Comparison of ENCODE assay signal across 7 mouse cellular contexts in the genomic region with DNA sequence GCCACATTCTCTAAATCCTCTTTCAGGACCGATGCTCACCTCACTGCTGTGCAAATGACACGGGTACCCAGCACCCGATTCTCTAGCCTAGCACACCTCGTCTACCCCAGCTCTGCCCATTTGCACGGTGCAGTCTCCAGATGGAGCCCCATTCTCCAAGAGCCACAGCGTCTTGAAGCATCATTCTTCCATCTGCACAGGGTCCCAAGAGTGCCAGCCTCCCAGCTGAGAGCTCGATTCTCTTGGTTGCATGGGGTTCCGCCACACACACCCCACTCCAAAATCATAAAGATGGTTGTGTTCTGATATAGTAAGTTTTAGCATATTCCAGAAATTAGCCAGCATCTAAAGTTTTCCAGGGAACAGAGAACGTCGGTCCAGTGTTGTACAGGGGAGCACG. TPM values are rescaled to one million over a fixed set of nuclear protein-coding genes. Genes with fewer than 3 reads are reported as not detected.
DNase-seq lines count a peak whose midpoint lies in the region; ATAC-seq and TF ChIP-seq lines count a peak whose summit lies in the region.

No protein-coding gene starts in this region.

- no peaks in the 10 kb centered on the region for H3K9me3 ChIP-seq in forebrain, embryonic 10.5 days
- H3K9me3 ChIP-seq in limb, embryonic 12.5 days: no peaks in the 10 kb centered on the region

- DNase-seq in layer of hippocampus, adult 2 months (ENCODE audit: low spot score in 2 of 2): no peak
- DNase-seq in layer of hippocampus, adult 18-20 months (ENCODE audit: low spot score in 2 of 2): no peak
- no peak for DNase-seq in forebrain, embryonic 10.5 days (ENCODE audit: extremely low spot score, low spot score)
- DNase-seq in natural killer cell, adult 2 months (ENCODE audit: low spot score in 2 of 2): no peak
- DNase-seq in layer of hippocampus, postnatal 36 days: no peak

- peak overlapping the region; percentile 37 for H3K4me3 ChIP-seq in layer of hippocampus, adult 2 months
- peak overlapping the region; percentile 49 for H3K4me3 ChIP-seq in forebrain, embryonic 10.5 days
- H3K4me3 ChIP-seq in limb, embryonic 12.5 days (replicated peaks): peak overlapping the region; percentile 28
- H3K4me3 ChIP-seq in small intestine, adult 2 months (ENCODE audit: low read depth, low read length): peak overlapping the region; percentile 12

- no peaks in the 10 kb centered on the region for H3K36me3 ChIP-seq in forebrain, embryonic 10.5 days (replicated peaks)
- H3K36me3 ChIP-seq in limb, embryonic 12.5 days: no peaks in the 10 kb centered on the region
- peaks cover 3% of the 10 kb centered on the region; the same call in 1 of the 2 replicates for H3K36me3 ChIP-seq in small intestine, adult 2 months (ENCODE audit: control insufficient read depth, insufficient read depth, low read length)

- H3K27ac ChIP-seq in layer of hippocampus, adult 2 months: peak overlapping the region; percentile 54; the same call in 1 of the 2 replicates
- H3K27ac ChIP-seq in forebrain, embryonic 10.5 days: no peak overlapping the region
- no peak overlapping the region for H3K27ac ChIP-seq in limb, embryonic 12.5 days
- no peak overlapping the region for H3K27ac ChIP-seq in small intestine, adult 2 months (ENCODE audit: insufficient read depth, low read depth, low read length)

- H3K27me3 ChIP-seq in forebrain, embryonic 10.5 days (ENCODE audit: poor library complexity, severe bottlenecking): peaks cover 84% of the 10 kb centered on the region
- peaks cover 67% of the 10 kb centered on the region for H3K27me3 ChIP-seq in limb, embryonic 12.5 days
- H3K27me3 ChIP-seq in small intestine, adult 2 months (ENCODE audit: control insufficient read depth, insufficient read depth, low read length): 0 out of 2 replicates have a peak, but pooled peaks cover 3% of the 10 kb centered on the region

- peak overlapping the region; percentile 35 for H3K9ac ChIP-seq in limb, embryonic 12.5 days (replicated peaks)

- WGBS in forebrain, embryonic 10.5 days: 3% methylated on average over 11 of the region's 11 CpGs
- WGBS in limb, embryonic 12.5 days: 8% methylated on average over 11 of the region's 11 CpGs
- WGBS in small intestine, adult 2 months: 6% methylated on average over 11 of the region's 11 CpGs

- ATAC-seq in limb, embryonic 12.5 days (ENCODE audit: insufficient number of reproducible peaks, insufficient read depth, low FRiP score, low TSS enrichment, low read depth): no peak

- H3K4me2 ChIP-seq in limb, embryonic 12.5 days: peak overlapping the region; percentile 61

- peaks cover 28% of the 10 kb centered on the region for H3K4me1 ChIP-seq in forebrain, embryonic 10.5 days
- peaks cover 21% of the 10 kb centered on the region for H3K4me1 ChIP-seq in limb, embryonic 12.5 days (replicated peaks)
- peaks cover 4% of the 10 kb centered on the region; the same call in 1 of the 2 replicates for H3K4me1 ChIP-seq in small intestine, adult 2 months (ENCODE audit: control insufficient read depth, insufficient read depth, insufficient read length, low read length)

- no peak for TF ChIP-seq CTCF in layer of hippocampus, adult 2 months (conservative IDR thresholded peaks at IDR 0.05)
- no peak for TF ChIP-seq CTCF in small intestine, adult 2 months (IDR thresholded peaks at IDR 0.05; ENCODE audit: extremely low read depth, insufficient read length, insufficient replicate concordance, low read depth, low read length)

- TF ChIP-seq POLR2A in small intestine, adult 2 months (IDR thresholded peaks at IDR 0.05; ENCODE audit: low read depth, low read length): no peak

RNA-seq across cellular contexts. Expression of a gene that starts 17.2 kb away (rescaled TPM):
- total RNA-seq in layer of hippocampus, adult 2 months (2021): under 1 TPM; 0.79 to 0.82 TPM
- total RNA-seq in layer of hippocampus, adult 18-20 months (2021): 1 to 10 TPM in 1 of 2 experiments, under 1 TPM in 1; 0.41 to 1.3 TPM
- not detected in 2 replicates for polyA plus RNA-seq in forebrain, embryonic 10.5 days (2016; fragmentation: Nextera tagmentation; extraction: Ambion mirVana)
- polyA plus RNA-seq in limb, embryonic 12.5 days (2016; fragmentation: Nextera tagmentation; extraction: Ambion mirVana): not detected in 2 replicates
- 0.09 and 0.13 TPM in 2 replicates for polyA plus RNA-seq in small intestine, adult 2 months (2012; rRNA removed)
- under 1 TPM; 0.52 to 0.56 TPM for total RNA-seq in layer of hippocampus, postnatal 36 days (2021)

RNA-seq across cellular contexts. Expression of a gene that starts 33.1 kb away (rescaled TPM):
- 10 to 100 TPM; 39.2 to 40.2 TPM for total RNA-seq in layer of hippocampus, adult 2 months (2021)
- 10 to 100 TPM; 38.8 to 39.5 TPM for total RNA-seq in layer of hippocampus, adult 18-20 months (2021)
- polyA plus RNA-seq in forebrain, embryonic 10.5 days (2016; fragmentation: Nextera tagmentation; extraction: Ambion mirVana): 73.2 and 81.1 TPM in 2 replicates
- polyA plus RNA-seq in limb, embryonic 12.5 days (2016; fragmentation: Nextera tagmentation; extraction: Ambion mirVana): 76.7 and 76.9 TPM in 2 replicates
- 13.6 and 23.3 TPM in 2 replicates for polyA plus RNA-seq in small intestine, adult 2 months (2012; rRNA removed)
- total RNA-seq in layer of hippocampus, postnatal 36 days (2021): 10 to 100 TPM; 38.9 to 39.1 TPM
